Comparison of ENCODE assay signal across 8 mouse cellular contexts in genomic region chr15:83563857-83564651, GRCm38 (mm10). TPM values are rescaled to one million over a fixed set of nuclear protein-coding genes. Genes with fewer than 3 reads are reported as not detected.
A peak's percentile ranks its signal among the peaks of the same experiment; 100 is the strongest.
DNase-seq lines count a peak whose midpoint lies in the region; ATAC-seq and TF ChIP-seq lines count a peak whose summit lies in the region.

No protein-coding gene starts in this region.

- H3K27me3 ChIP-seq in forebrain, embryonic 10.5 days (ENCODE audit: poor library complexity, severe bottlenecking), result peaks cover 32% of the 10 kb centered on the region
- H3K27me3 ChIP-seq in hindbrain, embryonic 11.5 days (ENCODE audit: control insufficient read depth, insufficient read depth, low read length), result peaks cover 9% of the 10 kb centered on the region
- H3K27me3 ChIP-seq in limb, embryonic 15.5 days, result no peaks in the 10 kb centered on the region
- peaks cover 13% of the 10 kb centered on the region for H3K27me3 ChIP-seq in midbrain, postnatal 0 days (ENCODE audit: insufficient read depth, low read length)
- H3K27me3 ChIP-seq in thymus, adult 2 months (ENCODE audit: control insufficient read depth, insufficient read depth, low read length), result no peaks in the 10 kb centered on the region

- 2% methylated on average over 27 of the region's 27 CpGs for WGBS in forebrain, embryonic 10.5 days
- 1% methylated on average over 27 of the region's 27 CpGs for WGBS in hindbrain, embryonic 11.5 days
- whole genome bisulfite sequencing in limb, embryonic 15.5 days, result 3% methylated on average over 27 of the region's 27 CpGs
- WGBS in midbrain, postnatal 0 days, result 2% methylated on average over 27 of the region's 27 CpGs
- WGBS in thymus, adult 2 months, result 2% methylated on average over 27 of the region's 27 CpGs

- peak overlapping the region; percentile 83 for H3K27ac ChIP-seq in forebrain, embryonic 10.5 days
- no peak overlapping the region for H3K27ac ChIP-seq in hindbrain, embryonic 11.5 days (ENCODE audit: low read depth, low read length)
- H3K27ac ChIP-seq in limb, embryonic 15.5 days, result peak overlapping the region; percentile 54
- no peak overlapping the region for H3K27ac ChIP-seq in midbrain, postnatal 0 days (ENCODE audit: low read depth, low read length)
- H3K27ac ChIP-seq in thymus, adult 2 months (ENCODE audit: control insufficient read depth, insufficient read depth, low read length), result peak overlapping the region; percentile 86

- peak overlapping the region; percentile 56 for H3K9ac ChIP-seq in hindbrain, embryonic 11.5 days (ENCODE audit: low read depth, low read length)
- peak overlapping the region; percentile 42 for H3K9ac ChIP-seq in limb, embryonic 15.5 days
- H3K9ac ChIP-seq in midbrain, postnatal 0 days (replicated peaks; ENCODE audit: low read length, poor library complexity, severe bottlenecking), result peak overlapping the region; percentile 33; the same call in 1 of the 2 replicates

- ATAC-seq in activated CD4-positive, CD25-positive, alpha-beta regulatory T cell, adult 4 months, result peak; percentile 30
- ATAC-seq in hindbrain, embryonic 11.5 days (ENCODE audit: low FRiP score), result no peak; the same call in 1 of the 2 replicates
- ATAC-seq in limb, embryonic 15.5 days (ENCODE audit: insufficient number of reproducible peaks, low FRiP score, low TSS enrichment, low read depth), result no peak
- ATAC-seq in midbrain, postnatal 0 days (ENCODE audit: low FRiP score), result no peak

- peak; percentile 69 for DNase-seq in 416B (ENCODE audit: low read depth)
- DNase-seq in forebrain, embryonic 10.5 days (ENCODE audit: extremely low spot score, low spot score), result peak; percentile 59
- DNase-seq in hindbrain, embryonic 11.5 days (ENCODE audit: low spot score), result peak; percentile 62
- peak; percentile 20 for DNase-seq in midbrain, postnatal 0 days (ENCODE audit: low spot score)
- DNase-seq in thymus, adult 2 months, result peak; percentile 60
- DNase-seq in layer of hippocampus, postnatal 14 days (ENCODE audit: low spot score in 2 of 2), result no peak

- no peaks in the 10 kb centered on the region for H3K9me3 ChIP-seq in forebrain, embryonic 10.5 days
- H3K9me3 ChIP-seq in hindbrain, embryonic 11.5 days (ENCODE audit: control insufficient read depth, low read length), result no peaks in the 10 kb centered on the region
- no peaks in the 10 kb centered on the region for H3K9me3 ChIP-seq in limb, embryonic 15.5 days
- no peaks in the 10 kb centered on the region for H3K9me3 ChIP-seq in midbrain, postnatal 0 days (ENCODE audit: low read length)

- H3K4me2 ChIP-seq in hindbrain, embryonic 11.5 days (replicated peaks; ENCODE audit: low read depth, low read length), result peak overlapping the region; percentile 85
- H3K4me2 ChIP-seq in limb, embryonic 15.5 days, result peak overlapping the region; percentile 97
- peak overlapping the region; percentile 68 for H3K4me2 ChIP-seq in midbrain, postnatal 0 days (ENCODE audit: low read depth, low read length, poor library complexity, severe bottlenecking)

- peak; percentile 32; the same call in 1 of the 2 replicates for TF ChIP-seq POLR2A in thymus, adult 2 months (IDR thresholded peaks at IDR 0.05; ENCODE audit: control insufficient read depth, extremely low read depth, insufficient read depth, low read length, poor library complexity)

- peak overlapping the region; percentile 62 for H3K4me3 ChIP-seq in forebrain, embryonic 10.5 days
- H3K4me3 ChIP-seq in hindbrain, embryonic 11.5 days (ENCODE audit: low read depth, low read length), result peak overlapping the region; percentile 40
- peak overlapping the region; percentile 46 for H3K4me3 ChIP-seq in limb, embryonic 15.5 days
- peak overlapping the region; percentile 23 for H3K4me3 ChIP-seq in midbrain, postnatal 0 days (ENCODE audit: low read depth, low read length)
- H3K4me3 ChIP-seq in thymus, adult 2 months (ENCODE audit: control insufficient read depth, insufficient read depth, low read length), result peak overlapping the region; percentile 93

- peaks cover 25% of the 10 kb centered on the region for H3K4me1 ChIP-seq in forebrain, embryonic 10.5 days
- H3K4me1 ChIP-seq in hindbrain, embryonic 11.5 days (replicated peaks; ENCODE audit: control insufficient read depth, insufficient read depth, low read length), result 0 out of 2 replicates have a peak, but pooled peaks cover 6% of the 10 kb centered on the region
- peaks cover 21% of the 10 kb centered on the region for H3K4me1 ChIP-seq in limb, embryonic 15.5 days
- no peaks in the 10 kb centered on the region; the same call in 1 of the 2 replicates for H3K4me1 ChIP-seq in midbrain, postnatal 0 days (ENCODE audit: insufficient read depth, low read length)
- peaks cover 21% of the 10 kb centered on the region for H3K4me1 ChIP-seq in thymus, adult 2 months (replicated peaks; ENCODE audit: control insufficient read depth, insufficient read depth, low read length)

- TF ChIP-seq CTCF in midbrain, postnatal 0 days (IDR thresholded peaks at IDR 0.05), result no peak
- TF ChIP-seq CTCF in thymus, adult 2 months (IDR thresholded peaks at IDR 0.05; ENCODE audit: borderline replicate concordance, control insufficient read depth, extremely low read depth, insufficient read depth, low read length, poor library complexity), result no peak

- no peaks in the 10 kb centered on the region for H3K36me3 ChIP-seq in forebrain, embryonic 10.5 days (replicated peaks)
- no peaks in the 10 kb centered on the region for H3K36me3 ChIP-seq in hindbrain, embryonic 11.5 days (ENCODE audit: control insufficient read depth, insufficient read depth, low read length)
- H3K36me3 ChIP-seq in limb, embryonic 15.5 days, result no peaks in the 10 kb centered on the region
- no peaks in the 10 kb centered on the region for H3K36me3 ChIP-seq in midbrain, postnatal 0 days (ENCODE audit: insufficient read depth, low read length)
- no peaks in the 10 kb centered on the region for H3K36me3 ChIP-seq in thymus, adult 2 months (ENCODE audit: control insufficient read depth, insufficient read depth, low read length)

RNA-seq across cellular contexts. Expression of gene Mcat, which starts 0.5 kb away (rescaled TPM):
- 1 to 10 TPM; 3.3 to 3.4 TPM for polyA plus RNA-seq in activated CD4-positive, CD25-positive, alpha-beta regulatory T cell, adult 4 months (2017; shearing (Covaris generic))
- polyA plus RNA-seq in forebrain, embryonic 10.5 days (2016; fragmentation: Nextera tagmentation; extraction: Ambion mirVana), result 47.2 and 48.3 TPM in 2 replicates
- polyA plus RNA-seq in hindbrain, embryonic 11.5 days (2014; fragmentation: Nextera tagmentation; extraction: Ambion mirVana), result 38.9 and 39.0 TPM in 2 replicates
- 28.8 and 31.5 TPM in 2 replicates for polyA plus RNA-seq in limb, embryonic 15.5 days (2015; fragmentation: Nextera tagmentation; extraction: Ambion mirVana)
- 43.9 and 44.4 TPM in 2 replicates for total RNA-seq in midbrain, postnatal 0 days (2014; rRNA removed)
- 34.6 and 35.9 TPM in 2 replicates for polyA plus RNA-seq in midbrain, postnatal 0 days (2015; fragmentation: Nextera tagmentation; extraction: Ambion mirVana)
- 31.9 and 39.9 TPM in 2 replicates for polyA plus RNA-seq in thymus, adult 2 months (2012; rRNA removed)
- 10 to 100 TPM; 29.3 to 30.5 TPM for total RNA-seq in layer of hippocampus, postnatal 14 days (2021)

RNA-seq across cellular contexts. Expression of gene Tspo, which starts 0.7 kb away (rescaled TPM):
- 100 to 1,000 TPM; 372 to 374 TPM for polyA plus RNA-seq in activated CD4-positive, CD25-positive, alpha-beta regulatory T cell, adult 4 months (2017; shearing (Covaris generic))
- 37.9 and 40.2 TPM in 2 replicates for polyA plus RNA-seq in forebrain, embryonic 10.5 days (2016; fragmentation: Nextera tagmentation; extraction: Ambion mirVana)
- 27.4 and 32.0 TPM in 2 replicates for polyA plus RNA-seq in hindbrain, embryonic 11.5 days (2014; fragmentation: Nextera tagmentation; extraction: Ambion mirVana)
- 56.4 and 69.4 TPM in 2 replicates for polyA plus RNA-seq in limb, embryonic 15.5 days (2015; fragmentation: Nextera tagmentation; extraction: Ambion mirVana)
- total RNA-seq in midbrain, postnatal 0 days (2014; rRNA removed), result 5.5 and 8.0 TPM in 2 replicates
- 8.4 and 11.3 TPM in 2 replicates for polyA plus RNA-seq in midbrain, postnatal 0 days (2015; fragmentation: Nextera tagmentation; extraction: Ambion mirVana)
- polyA plus RNA-seq in thymus, adult 2 months (2012; rRNA removed), result 465 and 584 TPM in 2 replicates
- total RNA-seq in layer of hippocampus, postnatal 14 days (2021), result 1 to 10 TPM; 2.2 to 4.0 TPM

RNA-seq across cellular contexts. Expression of gene Ttll12, which starts 30.9 kb away (rescaled TPM):
- 10 to 100 TPM; 12.2 to 14.2 TPM for polyA plus RNA-seq in activated CD4-positive, CD25-positive, alpha-beta regulatory T cell, adult 4 months (2017; shearing (Covaris generic))
- polyA plus RNA-seq in forebrain, embryonic 10.5 days (2016; fragmentation: Nextera tagmentation; extraction: Ambion mirVana), result 64.6 and 65.7 TPM in 2 replicates
- polyA plus RNA-seq in hindbrain, embryonic 11.5 days (2014; fragmentation: Nextera tagmentation; extraction: Ambion mirVana), result 43.4 and 43.6 TPM in 2 replicates
- 33.2 and 36.5 TPM in 2 replicates for polyA plus RNA-seq in limb, embryonic 15.5 days (2015; fragmentation: Nextera tagmentation; extraction: Ambion mirVana)
- 50.5 and 56.4 TPM in 2 replicates for total RNA-seq in midbrain, postnatal 0 days (2014; rRNA removed)
- polyA plus RNA-seq in midbrain, postnatal 0 days (2015; fragmentation: Nextera tagmentation; extraction: Ambion mirVana), result 39.1 and 40.1 TPM in 2 replicates
- polyA plus RNA-seq in thymus, adult 2 months (2012; rRNA removed), result 105 and 119 TPM in 2 replicates
- total RNA-seq in layer of hippocampus, postnatal 14 days (2021), result 10 to 100 TPM; 15.1 TPM

RNA-seq across cellular contexts. Expression of gene Bik, which starts 37.4 kb away (rescaled TPM):
- polyA plus RNA-seq in activated CD4-positive, CD25-positive, alpha-beta regulatory T cell, adult 4 months (2017; shearing (Covaris generic)), result 1 to 10 TPM; 1.1 to 2.5 TPM
- polyA plus RNA-seq in forebrain, embryonic 10.5 days (2016; fragmentation: Nextera tagmentation; extraction: Ambion mirVana), result 2.1 and 2.3 TPM in 2 replicates
- polyA plus RNA-seq in hindbrain, embryonic 11.5 days (2014; fragmentation: Nextera tagmentation; extraction: Ambion mirVana), result 2.1 and 3.3 TPM in 2 replicates
- 4.1 and 5.0 TPM in 2 replicates for polyA plus RNA-seq in limb, embryonic 15.5 days (2015; fragmentation: Nextera tagmentation; extraction: Ambion mirVana)
- total RNA-seq in midbrain, postnatal 0 days (2014; rRNA removed), result 0.27 TPM in 1 of 2 replicates, not detected in the other
- 0.33 and 0.37 TPM in 2 replicates for polyA plus RNA-seq in midbrain, postnatal 0 days (2015; fragmentation: Nextera tagmentation; extraction: Ambion mirVana)
- polyA plus RNA-seq in thymus, adult 2 months (2012; rRNA removed), result 11.0 and 14.7 TPM in 2 replicates
- under 1 TPM in 1 of 2 experiments, not detected in 1; 0.37 TPM for total RNA-seq in layer of hippocampus, postnatal 14 days (2021)

RNA-seq across cellular contexts. Expression of gene Ttll1, which starts 53.4 kb away (rescaled TPM):
- 1 to 10 TPM; 8.4 to 9.8 TPM for polyA plus RNA-seq in activated CD4-positive, CD25-positive, alpha-beta regulatory T cell, adult 4 months (2017; shearing (Covaris generic))
- polyA plus RNA-seq in forebrain, embryonic 10.5 days (2016; fragmentation: Nextera tagmentation; extraction: Ambion mirVana), result 33.3 and 33.7 TPM in 2 replicates
- 37.0 and 38.9 TPM in 2 replicates for polyA plus RNA-seq in hindbrain, embryonic 11.5 days (2014; fragmentation: Nextera tagmentation; extraction: Ambion mirVana)
- 19.1 and 19.3 TPM in 2 replicates for polyA plus RNA-seq in limb, embryonic 15.5 days (2015; fragmentation: Nextera tagmentation; extraction: Ambion mirVana)
- total RNA-seq in midbrain, postnatal 0 days (2014; rRNA removed), result 57.8 and 60.7 TPM in 2 replicates
- polyA plus RNA-seq in midbrain, postnatal 0 days (2015; fragmentation: Nextera tagmentation; extraction: Ambion mirVana), result 119 and 123 TPM in 2 replicates
- polyA plus RNA-seq in thymus, adult 2 months (2012; rRNA removed), result 9.7 and 10.9 TPM in 2 replicates
- total RNA-seq in layer of hippocampus, postnatal 14 days (2021), result 10 to 100 TPM; 37.8 to 39.2 TPM

Comparison
In these comparisons a context has a peak if more than half of its experiments do, and no peak if none do; other contexts are left out.
1. DNase-seq: peak in 416B (single experiment), forebrain, embryonic 10.5 days (single experiment), hindbrain, embryonic 11.5 days (single experiment), midbrain, postnatal 0 days (single experiment) and thymus, adult 2 months (single experiment); none in layer of hippocampus, postnatal 14 days (0 of 2).
2. H3K27ac ChIP-seq: peak in forebrain, embryonic 10.5 days (single experiment), limb, embryonic 15.5 days (single experiment) and thymus, adult 2 months (single experiment); none in hindbrain, embryonic 11.5 days (single experiment) and midbrain, postnatal 0 days (single experiment).
3. H3K4me3 ChIP-seq: peak in every context shown above with its lines; median percentile 93 in thymus, adult 2 months; 62 in forebrain, embryonic 10.5 days; 46 in limb, embryonic 15.5 days; 40 in hindbrain, embryonic 11.5 days; 23 in midbrain, postnatal 0 days.
4. Peak in every context shown above with its lines, with median percentiles within 50 percentile points of each other: H3K4me2 ChIP-seq and H3K9ac ChIP-seq.